Mouse (Mus musculus) CD8-positive naive resting alpha-beta T cell, adult 2 months (primary cell): ENCODE results near the gene Gm5150.
"Not testable (repeated sequence)": the region's sequence is repeated elsewhere in the genome, so short reads cannot be mapped to it uniquely, and the experiment has no call there.

ENCODE experiments used
- DNase-seq, 2 experiments: peaks; one replicate each; pipeline ENCODE4 v3.0.0; 2022; ENCODE audit warnings: low read depth in 2 of 2, low spot score in 2 of 2

The Gm5150 gene

DNA sequence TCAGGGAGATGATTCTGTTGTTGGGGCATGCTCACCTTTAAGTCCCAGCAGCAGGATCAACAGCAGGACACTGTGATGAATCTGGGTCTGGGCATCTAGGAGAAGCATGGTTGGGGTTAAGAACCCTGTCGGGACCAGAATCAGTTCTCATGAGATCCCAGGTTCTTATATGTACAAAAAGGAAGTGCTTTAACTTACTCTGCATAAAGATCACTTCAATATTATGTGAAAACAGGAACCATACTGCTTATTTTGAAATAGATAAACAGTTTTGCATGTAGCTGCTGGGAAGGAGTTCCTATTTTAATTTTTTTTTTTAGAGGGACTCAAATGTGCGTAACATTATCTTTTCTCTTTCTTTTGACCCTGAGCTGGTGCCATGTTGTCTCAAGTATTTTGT, at the start of gene Gm5150:
Gene Gm5150, minus strand, starts transcription at position 223 of the 400 bp plus-strand sequence.
- no peak for DNase-seq

DNA sequence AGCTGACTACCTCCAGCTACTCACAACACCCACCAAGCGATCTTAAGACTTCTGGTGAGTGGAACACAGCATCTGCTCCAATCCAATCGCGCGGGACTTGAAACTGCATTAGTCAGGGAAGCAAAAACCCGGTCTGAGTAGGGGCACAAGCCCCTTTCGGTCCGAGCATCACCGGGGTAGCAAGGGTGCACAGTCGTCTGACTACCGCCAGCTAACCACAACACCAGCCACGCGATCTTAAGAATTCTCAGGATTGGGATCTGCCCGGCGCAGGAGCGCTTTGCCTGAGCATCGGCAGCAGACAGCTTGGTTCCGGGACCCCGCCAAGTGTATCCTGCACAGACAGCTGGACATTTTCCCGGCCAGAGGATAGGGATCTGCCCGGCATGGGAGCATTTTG, 45.5 kb upstream of the Gm5150 start:
- DNase-seq, result not testable (repeated sequence)

DNA sequence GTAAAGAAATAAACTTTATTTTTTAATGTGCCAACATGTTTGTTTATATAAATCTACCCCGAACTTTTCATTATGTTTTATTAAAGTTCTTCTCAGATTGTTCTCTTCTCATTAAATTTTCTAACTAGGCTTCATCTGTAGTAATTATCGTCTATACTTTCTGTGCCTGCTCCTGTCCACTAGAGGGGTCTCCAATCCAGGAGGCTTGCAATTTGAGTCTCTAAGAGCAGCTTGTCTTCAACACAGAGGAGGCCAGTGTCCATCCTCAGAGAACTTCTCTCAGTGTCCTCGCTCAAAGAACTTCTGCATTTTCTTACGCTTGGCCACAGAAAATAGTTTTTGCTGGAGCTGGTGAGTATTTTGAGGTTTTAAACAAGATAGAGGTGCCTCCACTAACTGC, 41.1 kb upstream of the Gm5150 start:
- DNase-seq, result no peak

DNA sequence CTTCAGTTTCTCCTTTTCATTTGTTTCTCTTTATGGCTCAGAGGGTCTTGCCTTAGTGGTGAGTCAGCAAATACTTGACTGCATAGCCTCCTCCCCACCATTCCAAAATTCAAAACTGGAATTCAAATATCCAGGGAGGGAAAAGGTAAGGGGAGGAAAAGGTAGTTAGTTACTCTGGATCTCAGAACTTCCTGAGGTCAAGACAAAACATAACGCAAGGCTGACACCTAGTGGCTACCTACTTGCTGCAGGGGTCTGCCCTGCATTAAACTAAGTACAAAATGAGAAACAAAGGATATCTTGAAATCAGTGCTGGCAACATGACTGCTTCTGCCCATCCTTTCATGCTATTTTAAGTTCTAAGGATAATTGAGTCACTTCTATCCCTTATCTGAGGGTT, 37.1 kb upstream of the Gm5150 start:
- DNase-seq, result no peak

DNA sequence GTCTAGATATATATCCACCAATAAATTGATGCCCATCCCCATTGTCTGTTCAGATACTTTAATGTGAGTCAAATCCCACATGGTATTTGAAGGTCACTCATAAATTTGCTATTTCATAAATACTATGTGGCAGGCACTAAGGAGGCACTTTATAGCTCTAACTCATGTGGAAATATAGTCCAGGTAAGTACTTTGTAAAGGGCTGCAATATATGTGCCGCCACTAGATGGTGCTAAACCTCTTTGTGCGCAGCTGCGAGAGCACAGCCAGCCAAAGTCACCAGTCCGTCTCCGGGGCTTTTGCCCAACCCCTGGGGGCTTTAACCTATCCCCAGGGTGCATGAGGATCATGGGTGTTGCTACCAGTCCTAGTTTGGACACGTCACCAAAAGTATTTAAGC, 18.8 kb upstream of the Gm5150 start:
- DNase-seq, result not testable (repeated sequence)

DNA sequence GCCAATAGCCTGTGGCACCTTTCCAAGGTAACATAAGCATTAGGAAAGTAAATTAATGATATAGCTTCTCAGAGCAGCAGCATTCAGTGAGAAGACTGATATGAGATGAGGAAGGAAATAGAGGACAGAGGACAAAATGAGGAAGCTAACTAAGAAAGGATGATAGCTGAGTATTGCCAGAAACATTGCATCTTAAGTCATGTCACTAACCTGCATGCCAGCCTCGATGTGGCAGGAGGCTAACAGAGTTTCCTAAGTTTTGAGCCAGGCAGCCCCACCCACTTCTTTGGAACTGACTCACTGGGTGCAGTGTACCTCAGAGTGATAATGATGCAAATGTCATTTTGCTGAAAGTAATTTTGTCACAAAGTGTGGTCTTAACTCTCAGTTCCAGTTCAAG, 16.0 kb upstream of the Gm5150 start:
- no peak for DNase-seq

DNA sequence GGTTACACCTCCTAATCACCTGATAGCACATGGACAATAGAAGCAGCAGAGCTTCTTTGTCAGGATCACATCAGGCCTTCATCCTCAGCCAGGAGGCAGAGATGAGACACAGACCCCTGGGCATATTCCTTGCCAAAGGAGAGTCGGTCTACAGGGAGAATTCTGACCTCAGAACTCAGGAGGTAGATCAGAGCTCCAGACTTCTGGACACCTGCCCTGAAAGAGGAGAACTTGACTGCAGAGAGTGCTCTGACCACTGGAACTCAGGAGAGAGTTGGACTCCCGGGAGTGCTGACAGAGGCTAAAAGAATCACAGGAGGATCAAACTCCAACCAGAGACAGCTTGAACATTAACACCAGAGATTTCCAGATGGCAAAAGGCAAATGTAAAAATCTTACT, 8.2 kb upstream of the Gm5150 start:
- not testable (repeated sequence) for DNase-seq

DNA sequence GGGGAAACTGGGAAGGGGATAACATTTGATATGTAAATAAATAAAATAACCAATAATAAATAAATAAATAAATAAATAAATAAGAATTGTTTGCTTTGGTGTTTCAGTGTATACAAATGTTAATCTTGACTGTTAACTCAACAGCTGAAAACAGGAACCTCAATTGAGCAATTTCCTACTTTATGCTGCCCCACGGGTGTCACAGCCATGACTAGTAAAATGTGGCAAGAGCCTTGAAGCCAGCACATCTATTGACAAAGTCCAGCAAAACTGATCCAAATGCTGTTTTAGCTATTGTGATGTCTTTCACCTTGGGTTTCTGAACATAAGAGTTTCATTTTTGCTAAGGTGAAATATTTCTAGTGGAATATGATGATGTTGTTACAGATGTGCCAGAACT, 1.6 kb upstream of the Gm5150 start:
- no peak for DNase-seq

DNA sequence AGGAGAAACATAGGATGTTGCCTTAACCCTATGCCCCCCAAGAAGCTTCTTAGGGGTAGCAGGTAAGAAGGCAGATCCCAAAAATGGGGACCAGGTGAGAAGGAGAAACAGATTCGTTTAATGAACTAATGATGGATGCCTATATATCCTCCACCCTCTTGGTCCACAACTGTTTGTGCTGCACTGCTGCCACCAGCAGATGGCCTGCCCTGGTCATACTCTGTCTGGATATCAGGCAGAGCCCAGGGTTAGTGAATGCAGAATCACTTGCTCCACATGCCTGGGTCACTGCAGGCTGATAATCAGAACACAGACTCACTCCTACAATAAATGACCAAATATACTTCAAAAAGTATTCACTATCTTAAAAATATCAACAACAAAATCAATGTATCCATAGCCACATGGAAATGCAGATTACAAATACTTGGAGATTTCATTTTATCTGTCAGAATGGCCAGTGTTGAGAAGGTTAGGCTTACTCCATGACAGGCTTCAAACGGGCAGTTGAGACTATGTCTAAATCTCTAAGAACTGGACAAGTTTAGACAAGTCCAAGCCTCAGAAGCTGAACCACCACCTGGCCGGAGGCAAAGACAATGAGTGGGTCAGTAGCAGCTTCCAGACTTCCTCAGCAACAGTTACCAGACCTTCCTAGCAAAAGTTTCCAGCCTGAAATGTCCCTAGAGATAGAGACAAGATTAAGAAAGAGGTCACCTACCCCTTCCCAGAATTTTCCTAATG, 2.2 kb downstream of the Gm5150 start:
- DNase-seq, result no peak

DNA sequence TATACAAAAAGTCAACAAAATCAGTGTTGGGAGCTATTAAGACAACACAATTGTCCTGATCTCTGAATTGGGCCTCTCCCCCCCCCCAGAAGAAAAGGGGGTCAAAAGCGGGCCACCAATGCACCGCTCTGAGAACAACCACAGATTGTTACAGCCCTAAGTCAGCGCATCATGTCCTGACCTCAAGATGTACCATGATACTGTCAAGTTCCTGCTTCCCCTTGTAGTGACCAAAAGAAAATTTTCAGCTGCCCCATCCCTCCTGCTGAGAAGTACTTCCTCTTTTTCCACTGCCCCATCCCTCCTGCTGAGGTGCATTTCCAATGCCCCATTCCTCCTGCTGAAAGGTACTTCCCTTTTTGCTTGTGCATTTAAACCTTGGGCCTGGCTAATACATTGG, 6.8 kb downstream of the Gm5150 start:
- not testable (repeated sequence) for DNase-seq

DNA sequence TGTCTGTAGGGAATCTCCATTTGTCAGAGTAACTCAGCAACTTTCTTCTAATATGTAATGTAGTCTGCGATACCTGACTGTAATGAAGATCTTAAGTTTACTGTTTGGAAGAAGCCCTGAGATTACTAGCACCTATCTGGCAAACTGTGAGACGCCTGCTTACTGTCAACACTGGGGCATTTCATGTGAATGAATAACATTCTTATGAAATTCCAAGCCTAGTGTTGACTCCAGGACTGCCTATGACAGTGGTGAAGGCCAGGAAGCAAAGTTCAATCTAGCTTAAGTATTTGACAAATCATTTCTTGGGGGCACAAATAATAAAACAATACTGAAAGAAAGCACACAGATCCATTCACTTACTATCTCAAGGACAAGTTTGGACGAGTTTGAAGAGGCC, 24.0 kb downstream of the Gm5150 start:
- no peak for DNase-seq

DNA sequence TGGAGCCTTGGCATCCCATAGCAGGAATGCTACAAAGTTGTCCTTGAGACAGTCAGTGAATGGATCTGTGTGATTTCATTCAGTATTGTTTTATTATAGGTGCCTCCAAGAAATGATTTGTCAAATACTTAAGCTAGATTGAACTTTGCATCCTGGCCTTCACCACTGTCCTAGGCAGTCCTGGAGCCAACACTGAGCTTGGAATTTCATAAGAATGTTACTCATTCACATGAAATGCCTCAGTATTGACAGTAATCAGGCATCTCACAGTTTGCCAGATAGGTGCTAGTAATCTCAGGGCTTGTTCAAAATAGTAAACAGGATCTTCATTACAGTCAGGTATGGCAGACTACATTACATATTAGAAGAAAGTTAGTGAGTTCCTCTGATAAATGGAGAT, 49.3 kb downstream of the Gm5150 start:
- DNase-seq, result no peak
